Mouse (Mus musculus) thymus, postnatal 14 days (tissue): ENCODE data around the gene Acvr2a.
"Not testable (repeated sequence)": the region's sequence is repeated elsewhere in the genome, so short reads cannot be mapped to it uniquely, and the experiment has no call there.

ENCODE experiments used
- DNase-seq: peaks from one replicate; pipeline ENCODE4 v3.0.0; 2021

Acvr2a gene

DNA sequence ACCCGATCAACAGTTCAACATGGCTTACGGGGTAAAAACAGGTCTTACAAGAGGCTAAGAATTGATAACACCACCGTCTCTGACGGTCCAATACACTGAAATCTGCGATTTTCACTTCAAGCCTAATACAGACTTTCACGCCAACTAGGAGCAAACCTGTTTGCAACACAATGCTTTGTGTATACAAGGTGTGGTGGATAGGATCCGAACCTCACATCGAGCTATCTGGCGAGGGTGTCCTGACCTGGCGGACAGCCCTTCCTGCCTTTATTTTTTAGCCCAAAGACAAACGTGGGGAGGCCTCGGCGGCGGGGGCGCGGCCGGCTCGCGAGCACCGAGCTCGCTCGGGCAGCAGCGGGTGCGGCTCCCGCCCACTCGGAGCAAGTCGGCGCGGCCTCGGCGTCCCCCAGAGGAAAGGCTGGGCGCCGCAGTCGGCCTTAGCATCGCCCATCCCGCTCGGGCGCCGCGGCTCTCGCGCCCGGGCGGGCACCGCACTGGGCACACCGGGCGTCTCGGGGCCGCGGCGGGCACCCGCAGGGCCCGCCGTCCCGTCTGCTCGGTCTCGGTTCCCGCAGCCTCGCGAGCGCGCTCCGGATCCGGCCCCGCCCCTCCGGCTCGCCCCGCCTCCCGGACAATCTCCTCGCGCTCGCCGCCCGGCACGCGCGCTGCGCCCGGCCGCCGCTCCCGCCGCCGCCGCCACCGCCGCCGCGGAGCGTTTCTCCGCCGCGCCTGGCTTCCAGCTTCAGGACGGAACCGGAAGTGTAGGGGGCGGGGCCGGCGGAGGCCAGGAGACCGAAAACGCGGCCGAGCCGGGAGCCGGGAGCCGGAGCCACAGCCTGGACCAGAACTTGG, at the start of gene Acvr2a:
Acvr2a (plus strand) TSS at position 739 of the 852 bp plus-strand sequence.
- peak; percentile 87 for DNase-seq

DNA sequence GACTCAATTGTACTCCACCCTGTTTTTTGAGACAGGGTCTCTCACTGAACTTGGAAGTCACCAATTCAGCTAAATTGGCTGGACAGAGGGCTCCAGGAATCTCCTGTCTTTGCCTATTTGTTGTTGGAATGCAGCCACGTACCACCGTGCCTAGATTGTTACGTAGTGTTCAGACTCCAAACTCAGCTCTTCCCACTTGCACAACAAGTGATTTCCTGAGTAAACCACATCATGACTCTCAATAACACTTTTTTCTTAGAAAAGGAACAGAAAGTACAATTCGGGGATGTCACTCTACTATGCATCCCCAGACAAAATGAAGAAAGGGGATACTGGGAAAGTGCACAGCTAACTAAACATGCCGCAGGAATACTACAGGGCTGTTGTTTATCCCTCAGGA, 47.4 kb upstream of the Acvr2a start:
- DNase-seq, result no peak

DNA sequence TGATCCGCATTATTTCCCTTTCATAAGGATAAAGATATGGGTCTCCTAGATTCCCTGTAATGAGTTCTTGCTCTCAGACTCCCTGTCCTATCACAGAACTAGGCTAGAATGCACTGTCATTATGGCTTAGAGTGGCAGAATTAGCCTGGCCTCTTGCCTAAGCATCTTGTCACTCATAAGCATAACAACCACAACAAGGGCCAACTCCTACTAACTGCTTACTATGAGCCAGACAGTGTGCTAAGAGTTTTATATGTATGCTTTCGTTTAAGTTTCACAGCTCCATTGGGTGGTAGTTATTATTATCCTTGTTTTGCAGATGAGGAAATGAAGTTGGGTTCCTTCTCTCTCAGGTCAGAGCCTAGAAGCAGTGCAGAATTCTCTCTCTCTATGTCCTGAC, 46.1 kb upstream of the Acvr2a start:
- no peak for DNase-seq

DNA sequence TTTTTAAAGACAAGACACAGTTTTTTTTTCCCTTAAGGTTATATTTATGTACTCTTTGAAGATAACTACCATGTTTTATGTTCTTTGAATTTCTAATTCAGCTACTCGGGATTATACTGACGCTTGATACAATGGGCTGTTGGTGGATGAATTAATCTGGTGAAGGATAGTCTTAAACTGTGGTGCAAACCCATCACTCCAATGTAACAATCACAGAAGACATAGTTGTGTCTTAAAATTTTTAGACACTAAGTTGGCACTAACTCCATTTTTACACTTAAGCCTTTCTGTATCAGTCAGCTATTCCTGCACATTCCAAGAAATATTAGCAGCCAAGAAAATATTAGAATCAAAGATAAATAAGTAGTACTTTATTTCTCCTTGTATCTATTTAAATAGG, 45.7 kb upstream of the Acvr2a start:
- DNase-seq, result no peak

DNA sequence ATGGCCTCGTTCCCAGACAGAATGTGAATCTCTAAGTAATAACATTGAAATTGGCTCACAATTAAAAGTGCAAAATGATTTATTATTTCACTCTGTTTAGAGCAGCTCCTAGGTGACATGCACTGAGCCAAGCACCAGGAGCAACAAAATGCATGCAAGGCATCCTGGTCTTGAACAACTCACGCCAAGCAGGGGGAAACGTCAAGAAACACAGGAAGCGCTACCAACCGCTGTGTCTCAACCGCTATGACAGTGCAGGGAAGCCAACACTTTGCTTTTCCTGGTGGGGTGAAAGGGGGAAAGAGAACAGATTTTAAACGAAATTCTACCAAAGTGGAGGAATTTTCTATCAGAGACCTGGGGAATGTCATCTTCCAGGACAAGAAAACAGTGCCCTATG, 43.8 kb upstream of the Acvr2a start:
- DNase-seq, result no peak

DNA sequence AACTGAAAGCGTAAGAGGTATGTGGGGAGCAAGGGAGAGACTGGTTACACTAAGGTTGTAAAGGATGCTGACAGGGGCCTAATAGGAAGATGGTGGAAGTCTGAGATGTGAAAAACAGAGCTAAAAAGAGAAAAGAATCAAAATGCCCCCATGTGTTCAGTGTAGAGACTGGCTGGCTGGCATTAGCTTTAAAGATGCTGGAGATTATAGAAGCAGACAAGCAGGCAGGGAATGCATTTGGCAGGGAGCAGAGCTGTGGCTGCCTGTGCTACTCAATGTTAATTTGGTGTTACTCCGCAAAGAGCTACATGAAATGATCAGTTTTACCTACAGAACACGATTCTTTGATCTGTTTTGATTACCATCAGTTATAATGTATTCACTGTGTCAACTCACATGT, 43.3 kb upstream of the Acvr2a start:
- no peak for DNase-seq

DNA sequence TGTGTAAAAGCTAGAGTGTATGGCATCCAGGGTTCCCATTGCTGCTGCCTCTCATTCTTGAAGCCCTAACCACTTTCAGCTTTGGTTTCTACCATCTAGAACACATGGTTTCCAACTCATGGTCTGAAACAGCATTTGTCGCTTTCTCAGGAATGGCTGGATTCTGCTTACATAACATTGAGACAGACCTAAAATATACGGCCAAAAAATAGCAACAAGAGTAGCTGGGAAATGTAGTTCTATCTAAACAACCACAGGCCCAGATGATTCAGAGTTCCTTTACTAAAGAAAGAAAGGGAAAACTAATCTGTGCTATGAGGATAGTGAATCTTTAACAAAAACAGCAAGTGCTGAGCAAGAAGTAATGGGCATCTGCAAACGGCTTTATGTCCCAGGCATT, 38.6 kb upstream of the Acvr2a start:
- DNase-seq, result no peak

DNA sequence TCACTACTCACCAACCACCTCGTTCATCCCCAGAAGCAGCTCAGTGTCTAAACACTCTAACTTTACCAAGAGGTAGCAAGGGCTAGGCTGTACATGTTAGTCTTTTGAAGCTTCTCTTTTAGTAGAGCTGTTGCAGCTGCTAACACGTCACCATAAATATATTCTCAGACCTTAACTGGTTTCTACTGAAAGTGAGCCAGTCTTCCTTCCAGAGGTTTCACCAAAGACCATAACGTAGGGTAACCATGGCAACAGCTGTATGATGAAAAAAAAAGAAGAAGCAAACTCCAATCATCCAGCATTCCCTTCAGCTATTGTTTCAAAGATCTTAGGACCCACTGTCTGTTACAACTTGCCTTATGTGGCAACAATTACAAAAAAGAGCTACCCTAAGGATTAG, 25.0 kb upstream of the Acvr2a start:
- no peak for DNase-seq

DNA sequence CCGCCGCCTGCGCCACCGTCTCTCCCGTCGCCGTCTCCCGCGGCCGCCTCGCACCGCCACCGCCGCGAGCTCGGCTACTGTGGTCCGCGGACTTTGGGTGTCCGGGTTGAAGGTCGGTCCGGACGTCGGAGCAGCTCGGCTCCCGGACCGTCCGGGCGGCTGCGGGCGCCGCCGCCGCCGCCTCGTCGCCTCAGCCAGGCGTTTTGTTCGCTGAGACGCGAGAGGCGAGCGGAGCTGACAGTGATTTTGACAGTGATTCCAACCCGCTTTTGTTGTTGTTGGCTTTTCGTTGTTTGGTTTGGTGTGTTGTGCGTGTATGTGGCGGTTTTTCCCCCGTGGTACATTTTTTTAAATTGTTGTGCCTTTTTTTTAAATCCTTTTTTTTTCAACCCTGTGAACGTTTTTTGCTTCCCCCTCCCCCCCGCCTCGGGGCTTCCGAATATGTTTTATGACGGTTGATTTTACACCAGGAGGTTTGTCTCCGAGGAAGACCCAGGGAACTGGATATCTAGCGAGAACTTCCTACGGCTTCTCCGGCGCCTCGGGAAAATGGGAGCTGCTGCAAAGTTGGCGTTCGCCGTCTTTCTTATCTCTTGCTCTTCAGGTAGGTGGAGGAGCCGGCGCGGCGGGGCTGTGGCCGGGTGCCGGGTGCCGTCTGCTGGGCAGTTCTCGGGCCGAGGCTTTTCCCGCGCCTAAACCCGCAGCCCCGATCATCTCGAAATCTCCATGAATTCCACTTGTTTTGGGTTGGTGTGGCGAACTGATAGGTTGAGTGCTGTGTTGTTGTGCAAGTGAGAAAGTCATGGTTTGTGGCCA, 522 bp downstream of the Acvr2a start:
- peak; percentile 42 for DNase-seq

DNA sequence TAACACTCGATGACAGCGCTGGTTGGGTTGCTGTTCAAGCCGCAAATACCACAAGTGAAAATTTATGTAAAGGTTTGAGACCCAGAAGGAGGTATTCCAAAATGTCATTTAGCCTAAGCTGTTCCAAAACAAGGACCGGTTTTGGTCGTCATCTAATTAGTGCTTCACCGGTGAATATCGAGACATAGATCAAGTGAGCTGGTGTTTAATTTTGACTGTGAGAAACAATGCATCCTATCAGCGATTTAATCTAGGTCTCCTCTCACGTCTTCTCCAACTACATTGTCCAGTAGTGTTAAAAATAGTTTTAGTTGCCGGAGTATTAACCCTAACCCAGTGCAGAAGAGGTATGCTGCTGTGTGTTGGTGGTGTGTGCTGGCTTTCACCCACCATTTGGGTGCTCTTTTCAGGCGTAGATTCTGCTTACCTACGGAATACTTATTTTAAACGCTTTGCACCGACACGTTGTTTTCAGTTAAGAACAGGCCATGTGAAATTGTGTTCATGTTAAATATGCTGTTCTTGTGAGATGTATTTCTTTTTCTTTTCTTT, 1.2 kb downstream of the Acvr2a start:
- no peak for DNase-seq

DNA sequence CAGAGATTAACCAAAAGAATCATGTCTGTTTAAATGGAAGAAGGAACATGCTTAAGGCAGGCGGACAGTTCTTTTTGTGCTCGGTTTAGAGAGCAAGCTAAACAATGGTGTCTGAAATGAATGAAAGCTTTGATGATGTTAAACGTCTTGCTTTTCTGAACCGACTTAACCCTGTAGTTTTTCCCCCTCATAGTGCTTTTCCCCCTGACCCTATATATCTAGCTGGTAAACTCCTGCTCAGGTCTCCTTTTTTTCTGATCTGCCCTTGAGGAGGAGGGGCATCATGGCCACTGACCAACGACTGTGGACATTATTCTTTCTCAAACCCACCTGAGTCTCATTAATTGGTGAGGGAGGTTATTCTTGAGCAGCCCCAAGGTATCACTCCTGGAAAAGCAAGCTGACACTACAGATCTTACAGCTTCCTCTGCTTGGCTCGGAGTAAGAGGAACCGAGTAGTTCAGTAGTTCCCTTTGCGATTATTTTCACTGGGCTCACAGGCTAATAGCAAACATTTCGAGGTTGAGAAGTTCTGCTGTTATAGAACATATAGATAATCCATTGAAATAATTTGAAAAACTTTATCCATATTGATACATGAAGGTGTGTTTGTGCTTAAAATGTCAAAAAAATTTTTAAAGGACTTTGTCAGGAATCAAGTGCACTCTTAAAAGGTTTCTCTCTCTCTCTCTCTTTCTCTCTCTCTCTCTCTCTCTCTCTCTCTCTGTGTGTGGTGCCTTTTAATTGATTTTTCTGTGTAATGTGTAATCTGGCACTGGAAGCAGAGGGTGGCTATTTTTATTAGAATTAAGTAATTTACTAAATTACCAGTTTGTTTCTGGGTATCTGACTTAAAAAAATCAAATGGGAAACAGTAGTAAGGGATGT, 2.5 kb downstream of the Acvr2a start:
- DNase-seq, result no peak

DNA sequence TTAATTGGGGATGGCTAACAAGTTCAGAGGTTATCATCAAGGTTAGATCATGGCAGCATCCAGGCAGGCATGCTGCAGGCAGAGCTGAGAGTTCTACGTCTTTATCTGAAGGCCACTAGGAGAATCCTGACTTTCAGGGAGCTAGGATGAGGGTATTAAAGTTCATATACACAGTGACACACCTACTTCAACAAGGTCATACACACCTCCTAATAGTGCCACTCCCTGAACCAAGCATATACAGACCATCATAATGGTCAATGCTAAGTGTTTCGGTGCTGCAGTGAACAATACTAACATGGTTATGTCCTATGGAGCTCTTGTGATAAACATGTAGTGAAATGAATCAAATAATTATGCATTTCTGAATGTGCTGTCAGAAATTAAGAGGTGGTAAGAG, 12.0 kb downstream of the Acvr2a start:
- no peak for DNase-seq

DNA sequence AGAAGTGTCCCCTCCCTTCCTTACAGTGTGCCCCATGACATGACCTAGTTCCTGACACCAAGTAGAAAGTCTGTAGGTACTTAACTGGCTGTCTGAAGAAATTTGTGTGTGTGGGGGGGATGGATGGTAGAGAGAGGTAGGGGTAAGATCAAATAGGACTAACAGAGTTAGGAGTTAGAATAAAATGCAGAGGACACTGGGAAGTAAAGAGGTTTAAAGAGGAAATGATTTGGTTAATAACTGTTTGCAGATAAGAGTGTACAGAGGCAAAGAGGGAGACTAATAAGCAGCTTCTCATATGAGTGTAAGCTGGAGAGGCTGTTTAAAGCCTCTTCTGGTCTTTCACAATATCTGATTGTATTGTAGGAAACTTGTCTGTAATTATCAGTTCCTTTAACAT, 12.5 kb downstream of the Acvr2a start:
- DNase-seq, result no peak

DNA sequence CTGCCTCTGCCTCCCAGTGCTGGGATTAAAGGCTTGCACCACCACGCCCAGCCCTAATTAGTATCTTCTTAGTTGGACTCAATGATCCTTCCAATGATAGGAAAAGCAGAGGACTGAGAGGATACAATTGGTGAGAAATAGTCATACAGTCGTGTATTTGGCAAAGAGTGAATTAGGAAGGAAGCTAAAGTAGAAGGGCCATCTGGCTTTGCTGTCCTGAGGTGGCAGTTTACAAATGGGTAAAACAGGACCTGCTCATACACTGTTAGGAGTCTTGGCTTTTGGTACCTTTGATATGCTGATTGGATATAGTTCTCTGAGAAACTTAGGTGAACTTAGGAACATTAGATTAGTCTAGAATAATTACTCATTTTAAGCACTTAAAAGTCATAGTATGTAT, 16.6 kb downstream of the Acvr2a start:
- DNase-seq, result no peak

DNA sequence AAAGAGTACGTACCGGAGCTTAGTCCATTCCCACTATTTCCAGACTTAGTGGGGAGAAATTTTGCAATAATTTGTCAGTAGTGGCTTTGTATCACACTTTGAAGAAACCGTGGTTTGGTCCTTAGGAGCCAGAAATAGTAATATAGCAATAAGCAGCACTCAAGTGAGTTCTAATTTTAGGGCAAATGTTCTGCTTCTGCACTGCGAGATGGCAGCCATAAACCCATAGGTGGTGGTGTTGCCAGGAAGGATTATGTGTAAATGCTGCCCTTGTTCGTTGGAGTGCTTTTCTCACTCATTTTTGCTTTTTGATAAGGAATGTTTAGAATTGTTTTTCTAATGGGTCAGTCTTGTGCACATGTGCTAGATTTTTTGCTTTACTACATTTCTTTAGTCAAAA, 18.4 kb downstream of the Acvr2a start:
- no peak for DNase-seq

DNA sequence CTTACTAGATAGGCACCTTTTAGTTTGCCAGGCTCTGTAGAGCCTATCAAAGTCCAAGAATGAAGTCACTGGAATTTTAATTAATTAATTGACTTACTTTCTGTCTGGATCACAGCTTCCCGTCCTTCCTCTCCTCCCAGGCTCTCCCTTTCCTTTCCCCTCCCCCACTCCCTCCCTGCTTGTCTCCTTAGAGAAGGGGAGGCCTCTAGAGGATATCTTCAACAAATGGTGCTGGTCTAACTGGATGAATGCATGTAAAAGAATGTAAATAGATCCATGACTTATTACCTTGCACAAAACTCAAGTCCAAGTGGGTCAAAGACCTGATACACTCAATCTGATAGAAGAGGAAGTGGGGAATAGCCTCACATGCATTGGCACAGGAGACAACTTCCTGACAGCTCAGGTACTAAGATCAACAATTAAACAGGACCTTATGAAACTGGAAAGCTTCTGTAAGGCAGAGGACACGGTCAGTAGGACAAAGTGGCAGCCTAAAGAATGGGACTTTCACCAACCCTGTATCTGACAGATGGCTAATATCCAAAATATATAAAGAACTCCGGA, 20.1 kb downstream of the Acvr2a start:
- DNase-seq, result no peak

DNA sequence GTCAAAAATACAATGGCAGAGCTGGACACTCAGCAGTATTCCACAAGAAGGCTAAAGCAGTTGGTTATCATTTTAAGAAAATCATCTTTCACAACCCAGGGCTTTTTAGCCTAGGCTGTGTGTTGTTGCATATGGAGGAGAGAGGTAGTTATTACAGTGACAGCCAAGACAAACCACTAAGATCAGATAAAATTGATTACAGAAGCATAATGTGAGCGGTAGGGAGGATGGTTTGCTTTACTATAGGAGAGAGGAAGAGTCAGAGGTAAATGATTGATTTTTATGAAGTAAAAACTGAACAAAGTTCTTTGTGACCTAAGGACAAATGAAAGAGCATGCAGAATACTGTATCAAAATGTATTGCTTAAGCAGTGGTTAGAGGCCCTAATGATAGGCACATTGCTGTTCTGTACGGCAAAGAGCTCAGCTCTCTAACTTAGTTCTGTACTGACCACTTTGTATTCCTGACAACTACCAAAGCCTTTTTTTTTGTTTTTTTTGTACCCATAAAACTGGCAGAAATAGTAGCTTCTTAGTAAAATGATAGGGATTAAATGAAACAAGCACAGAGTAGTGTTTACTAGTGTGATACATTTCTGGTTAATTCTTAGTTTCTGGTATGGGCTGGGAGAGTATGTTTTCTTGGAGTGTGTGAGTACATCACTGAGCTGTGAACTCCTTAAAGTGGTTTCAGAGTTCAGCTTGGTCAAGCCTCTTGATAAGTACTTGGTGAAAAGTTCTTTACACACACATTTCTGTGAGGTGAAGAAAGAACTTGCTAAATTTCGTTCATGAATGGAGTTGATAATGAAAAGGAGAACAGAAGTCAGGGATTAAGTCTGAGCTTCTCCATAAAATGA, 27.9 kb downstream of the Acvr2a start:
- no peak for DNase-seq

DNA sequence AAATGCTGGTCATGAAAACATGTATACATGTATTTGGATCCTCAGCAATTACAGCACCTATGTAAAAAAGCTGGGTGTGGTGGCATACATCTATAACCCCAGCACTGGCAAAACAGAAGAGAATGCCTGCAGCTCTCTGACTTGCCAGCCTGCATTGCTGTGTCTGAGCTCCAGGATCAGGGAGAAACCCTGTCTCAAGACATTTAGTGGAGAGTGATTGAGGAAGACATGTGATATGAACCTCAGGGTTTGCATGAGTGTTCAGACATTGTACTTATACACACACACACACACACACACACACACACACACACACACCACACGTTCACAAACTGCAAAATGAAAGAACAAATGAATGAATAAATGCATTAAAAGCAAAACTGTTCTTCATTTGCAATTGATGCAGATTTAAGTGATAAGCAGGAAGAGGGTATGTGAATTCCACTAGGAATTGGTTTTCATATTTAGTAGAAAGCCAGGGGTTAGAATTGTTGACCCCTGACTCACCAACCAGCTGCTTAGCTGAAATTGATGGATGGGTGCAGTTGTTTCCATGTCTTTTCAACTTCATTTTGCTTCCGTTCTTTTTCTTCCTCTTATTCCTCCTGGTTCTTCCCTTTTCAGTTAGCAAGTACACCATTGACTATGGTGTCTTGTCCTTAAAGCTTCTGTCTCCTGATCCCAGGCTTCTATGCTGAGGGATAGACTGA, 32.9 kb downstream of the Acvr2a start:
- DNase-seq, result no peak

DNA sequence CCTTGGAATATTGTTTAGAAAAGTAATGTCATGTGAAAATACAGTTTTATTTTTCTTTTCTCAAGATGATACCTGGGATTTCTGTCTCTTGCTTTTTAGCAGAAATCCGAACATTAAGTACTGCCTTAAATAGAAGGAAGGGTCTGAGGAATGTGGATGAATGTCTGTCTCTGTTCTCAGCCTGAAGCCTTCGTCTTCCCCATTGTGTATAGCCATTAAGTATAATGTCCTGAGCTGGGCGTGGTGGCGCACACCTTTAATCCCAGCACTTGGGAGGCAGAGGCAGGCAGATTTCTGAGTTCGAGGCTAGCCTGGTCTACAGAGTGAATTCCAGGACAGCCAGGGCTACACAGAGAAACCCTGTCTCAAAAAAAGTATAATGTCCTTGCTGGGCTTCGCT, 51.7 kb downstream of the Acvr2a start:
- DNase-seq, result not testable (repeated sequence)

DNA sequence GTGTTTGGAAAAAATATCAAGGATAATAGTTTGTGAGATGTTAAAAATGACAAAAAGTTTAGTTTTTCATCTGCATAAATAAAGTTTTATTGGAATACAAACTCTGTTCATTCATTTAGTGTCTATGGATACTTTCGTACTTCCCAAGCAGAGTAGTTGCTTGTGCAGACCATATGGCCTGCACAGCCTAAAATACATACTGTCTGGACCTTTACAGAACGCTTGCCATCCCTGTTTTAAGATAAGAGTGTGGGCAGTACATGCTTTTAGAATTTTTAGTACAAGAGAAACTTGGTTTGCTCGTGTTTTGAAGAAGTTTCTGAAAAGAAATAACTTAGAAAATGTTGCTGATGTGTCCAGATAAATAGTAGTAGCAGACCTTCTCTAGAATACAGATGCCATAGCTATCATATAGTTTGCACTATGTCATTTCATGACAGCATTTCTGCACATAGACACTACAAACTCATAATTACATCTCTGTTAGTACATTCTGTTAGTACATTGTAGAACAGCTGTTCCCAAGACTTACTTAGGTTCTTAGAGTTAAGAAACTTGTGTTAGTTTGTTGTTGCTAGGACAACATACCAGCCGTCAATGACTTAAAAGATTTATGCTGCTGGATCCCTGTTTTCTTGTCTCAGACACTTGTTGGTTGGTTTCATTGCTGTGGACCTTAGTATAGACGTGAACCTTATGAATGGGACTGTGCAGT, 54.4 kb downstream of the Acvr2a start:
- DNase-seq, result no peak
